Mouse (Mus musculus): ENCODE data around the gene Plscr3. TPM values are rescaled to one million over a fixed set of nuclear protein-coding genes. Genes with fewer than 3 reads are reported as not detected.
"Not testable (repeated sequence)": the region's sequence is repeated elsewhere in the genome, so short reads cannot be mapped to it uniquely, and the experiment has no call there.

The Plscr3 gene
- polyA plus RNA-seq, 1 experiment from 2014 or later = 117 TPM

GRCm38 (mm10) chr11:69855347-69855746 is 9.2 kb downstream of the Plscr3 start:
- WGBS = 24% methylated on average over 16 of the region's 16 CpGs
- Histone ChIP-seq H3K27me3 (ENCODE audit: low read depth, poor library complexity, severe bottlenecking) (peaks cover 50% of the 10 kb centered on the region), H3K36me3 (peaks cover 29% of the 10 kb centered on the region), H3K4me3 (peak overlapping the region; percentile 2), H3K4me1 (peaks cover 42% of the 10 kb centered on the region), H3K9me3 (replicated peaks) (no peaks in the 10 kb centered on the region), H3K27ac (peak overlapping the region; percentile 53; the same call in 1 of the 2 replicates)
- DNase-seq (ENCODE audit: low spot score) = peak; percentile 78

GRCm38 (mm10) chr11:69858113-69858998 is 12.2 kb downstream of the Plscr3 start, which contains the start of gene Tnk1:
TSS of gene Tnk1 (minus strand) at chr11:69858730.
- H3K27ac ChIP-seq = no peak within 1 kb of the TSS
- peak within 1 kb of the TSS; percentile 20; the same call in 1 of the 2 replicates for H3K4me3 ChIP-seq
- H3K27me3 ChIP-seq (ENCODE audit: low read depth, poor library complexity, severe bottlenecking) = peaks cover 50% of the 10 kb centered on the region
- peaks cover 27% of the 10 kb centered on the region for H3K4me1 ChIP-seq
- no peaks in the 10 kb centered on the region for H3K36me3 ChIP-seq
- 19% methylated on average over 30 of the region's 30 CpGs for WGBS
- H3K9me3 ChIP-seq (replicated peaks) = no peaks in the 10 kb centered on the region
- DNase-seq (ENCODE audit: low spot score) = no peak

- H3K36me3 ChIP-seq; H3K27ac ChIP-seq; H3K4me1 ChIP-seq; DNase-seq (ENCODE audit: low spot score); H3K9me3 ChIP-seq (replicated peaks); H3K4me3 ChIP-seq: not testable (repeated sequence)
- WGBS = 82% methylated on average over 3 of the region's 3 CpGs
- peaks cover 16% of the 10 kb centered on the region for H3K27me3 ChIP-seq (ENCODE audit: low read depth, poor library complexity, severe bottlenecking)
These were observed 17.6 kb downstream of the Plscr3 start for GRCm38 (mm10) chr11:69863729-69864128.

GRCm38 (mm10) chr11:69864138-69864860 is 18.1 kb downstream of the Plscr3 start:
- no peaks in the 10 kb centered on the region for H3K9me3 ChIP-seq (replicated peaks)
- H3K36me3 ChIP-seq = no peaks in the 10 kb centered on the region
- 63% methylated on average over 8 of the region's 8 CpGs for WGBS
- no peak overlapping the region for H3K4me3 ChIP-seq
- peaks cover 11% of the 10 kb centered on the region for H3K27me3 ChIP-seq (ENCODE audit: low read depth, poor library complexity, severe bottlenecking)
- no peak for DNase-seq (ENCODE audit: low spot score)
- H3K27ac ChIP-seq = no peak overlapping the region
- H3K4me1 ChIP-seq = no peaks in the 10 kb centered on the region

GRCm38 (mm10) chr11:69865561-69865960 is 19.4 kb downstream of the Plscr3 start:
- WGBS = 88% methylated on average over 9 of the region's 9 CpGs
- H3K27me3 ChIP-seq (ENCODE audit: low read depth, poor library complexity, severe bottlenecking) = no peaks in the 10 kb centered on the region

GRCm38 (mm10) chr11:69867335-69867734 is 21.2 kb downstream of the Plscr3 start:
- H3K9me3 ChIP-seq (replicated peaks) = no peaks in the 10 kb centered on the region
- no peak for DNase-seq (ENCODE audit: low spot score)
- H3K4me3 ChIP-seq = no peak overlapping the region
- no peaks in the 10 kb centered on the region for H3K36me3 ChIP-seq
- no peak overlapping the region for H3K27ac ChIP-seq
- 72% methylated on average over 9 of the region's 9 CpGs for WGBS
- H3K4me1 ChIP-seq = peaks cover 5% of the 10 kb centered on the region; the same call in 1 of the 2 replicates
- no peaks in the 10 kb centered on the region for H3K27me3 ChIP-seq (ENCODE audit: low read depth, poor library complexity, severe bottlenecking)

More at GRCm38 (mm10) chr11:69865561-69865960, 19.4 kb downstream of the Plscr3 start:
- no peak for DNase-seq (ENCODE audit: low spot score)
- no peak overlapping the region for H3K27ac ChIP-seq
- peaks cover 5% of the 10 kb centered on the region; the same call in 1 of the 2 replicates for H3K4me1 ChIP-seq
- no peaks in the 10 kb centered on the region for H3K36me3 ChIP-seq
- no peaks in the 10 kb centered on the region for H3K9me3 ChIP-seq (replicated peaks)
- H3K4me3 ChIP-seq = no peak overlapping the region

GRCm38 (mm10) chr11:69870289-69871069 is 24.3 kb downstream of the Plscr3 start:
- WGBS = 83% methylated on average over 2 of the region's 2 CpGs
- Histone ChIP-seq H3K4me3 (no peak overlapping the region), H3K27me3 (ENCODE audit: low read depth, poor library complexity, severe bottlenecking) (no peaks in the 10 kb centered on the region), H3K27ac (no peak overlapping the region), H3K36me3 (no peaks in the 10 kb centered on the region), H3K9me3 (replicated peaks) (no peaks in the 10 kb centered on the region), H3K4me1 (peaks cover 5% of the 10 kb centered on the region; the same call in 1 of the 2 replicates)
- DNase-seq (ENCODE audit: low spot score) = no peak

GRCm38 (mm10) chr11:69871822-69872221 is 25.6 kb downstream of the Plscr3 start:
- Histone ChIP-seq H3K27me3 (ENCODE audit: low read depth, poor library complexity, severe bottlenecking) (no peaks in the 10 kb centered on the region), H3K27ac (no peak overlapping the region), H3K4me3 (no peak overlapping the region), H3K4me1 (peaks cover 16% of the 10 kb centered on the region; the same call in 1 of the 2 replicates), H3K9me3 (replicated peaks) (no peaks in the 10 kb centered on the region), H3K36me3 (no peaks in the 10 kb centered on the region)
- WGBS = 89% methylated on average over 7 of the region's 7 CpGs
- no peak for DNase-seq (ENCODE audit: low spot score)

GRCm38 (mm10) chr11:69872451-69872850 is 26.3 kb downstream of the Plscr3 start:
- Histone ChIP-seq H3K4me1 (peaks cover 19% of the 10 kb centered on the region; the same call in 1 of the 2 replicates), H3K9me3 (replicated peaks) (no peaks in the 10 kb centered on the region), H3K36me3 (no peaks in the 10 kb centered on the region), H3K27ac (no peak overlapping the region), H3K27me3 (ENCODE audit: low read depth, poor library complexity, severe bottlenecking) (no peaks in the 10 kb centered on the region), H3K4me3 (no peak overlapping the region)
- WGBS = 69% methylated on average over 4 of the region's 4 CpGs
- DNase-seq (ENCODE audit: low spot score) = no peak

GRCm38 (mm10) chr11:69876186-69876585 is 30.0 kb downstream of the Plscr3 start:
- Histone ChIP-seq H3K9me3 (replicated peaks) (no peaks in the 10 kb centered on the region), H3K27ac (no peak overlapping the region), H3K36me3 (no peaks in the 10 kb centered on the region), H3K27me3 (ENCODE audit: low read depth, poor library complexity, severe bottlenecking) (no peaks in the 10 kb centered on the region), H3K4me3 (no peak overlapping the region), H3K4me1 (peaks cover 43% of the 10 kb centered on the region)
- WGBS = 73% methylated on average over 7 of the region's 7 CpGs
- no peak for DNase-seq (ENCODE audit: low spot score)

- 5% methylated on average over 12 of the region's 12 CpGs for WGBS
- Histone ChIP-seq H3K27ac (peak overlapping the region; percentile 15; the same call in 1 of the 2 replicates), H3K27me3 (ENCODE audit: low read depth, poor library complexity, severe bottlenecking) (no peaks in the 10 kb centered on the region), H3K36me3 (no peaks in the 10 kb centered on the region), H3K9me3 (replicated peaks) (no peaks in the 10 kb centered on the region), H3K4me1 (peaks cover 50% of the 10 kb centered on the region), H3K4me3 (peak overlapping the region; percentile 33)
- DNase-seq (ENCODE audit: low spot score) = peak; percentile 89
These were observed 30.7 kb downstream of the Plscr3 start for GRCm38 (mm10) chr11:69876867-69877266.

- Histone ChIP-seq H3K9me3 (replicated peaks) (no peaks in the 10 kb centered on the region), H3K4me1 (peaks cover 55% of the 10 kb centered on the region), H3K27ac (peak within 1 kb of the TSS; percentile 15; the same call in 1 of the 2 replicates), H3K4me3 (peak within 1 kb of the TSS; percentile 33), H3K27me3 (ENCODE audit: low read depth, poor library complexity, severe bottlenecking) (no peaks in the 10 kb centered on the region), H3K36me3 (no peaks in the 10 kb centered on the region)
- 93% methylated on average over 11 of the region's 11 CpGs for WGBS
- no peak for DNase-seq (ENCODE audit: low spot score)
These were observed 31.7 kb downstream of the Plscr3 start, which contains the start of gene Tmem95 for GRCm38 (mm10) chr11:69877878-69878277. TSS of gene Tmem95 (minus strand) at chr11:69878018.
